Mouse (Mus musculus): ENCODE results near the gene Chst11. TPM values are rescaled to one million over a fixed set of nuclear protein-coding genes. Genes with fewer than 3 reads are reported as not detected.

Gene Chst11
- total and polyA plus RNA-seq, 3 experiments: 3.1 to 10.6 TPM; not detected in 1

- Histone ChIP-seq H3K4me3 (ENCODE audit: control insufficient read depth in 1 of 2, insufficient read depth in 1 of 2, low read depth in 2 of 2, low read length in 2 of 2) (no peak overlapping the region), H3K36me3 (ENCODE audit: control insufficient read depth in 1 of 2, insufficient read depth in 2 of 2, low read length in 2 of 2) (no peaks in the 10 kb centered on the region), H3K4me1 (ENCODE audit: control insufficient read depth in 1 of 2, insufficient read depth in 2 of 2, low read length in 2 of 2) (no peaks in the 10 kb centered on the region), H3K9me3 (replicated peaks; ENCODE audit: insufficient read depth, low read length) (no peaks in the 10 kb centered on the region), H3K27me3 (ENCODE audit: control insufficient read depth in 1 of 2, insufficient read depth in 2 of 2, low read length in 2 of 2) (no peaks in the 10 kb centered on the region), H3K79me2 (ENCODE audit: control insufficient read depth, insufficient read depth, low read length, poor library complexity) (no peaks in the 10 kb centered on the region), H3K9ac (ENCODE audit: control insufficient read depth, low read depth, low read length, poor library complexity, severe bottlenecking) (no peak overlapping the region), H3K27ac (ENCODE audit: control insufficient read depth, low read depth, low read length) (no peak overlapping the region)
- DNase-seq (ENCODE audit: low read depth, low spot score): no peak
- no peak for TF ChIP-seq TAL1 (IDR thresholded peaks at IDR 0.05; ENCODE audit: low read length)
- no peak for TF ChIP-seq MAZ (IDR thresholded peaks at IDR 0.05; ENCODE audit: low read depth, low read length)
- no peak for TF ChIP-seq POLR2AphosphoS2 (IDR thresholded peaks at IDR 0.05; ENCODE audit: low read length)
- no peak for TF ChIP-seq POLR2A (IDR thresholded peaks at IDR 0.05; ENCODE audit: control insufficient read depth in 1 of 2, insufficient read depth in 1 of 2, low read depth in 1 of 2, low read length in 2 of 2, poor library complexity in 1 of 2)
- no peak for TF ChIP-seq MEF2A (IDR thresholded peaks at IDR 0.05; ENCODE audit: extremely low read depth, insufficient replicate concordance, low read depth, low read length, poor library complexity, severe bottlenecking)
- no peak for TF ChIP-seq POLR2AphosphoS5 (IDR thresholded peaks at IDR 0.05; ENCODE audit: borderline replicate concordance, low read depth, low read length)
- TF ChIP-seq TBP (IDR thresholded peaks at IDR 0.05; ENCODE audit: low read depth, low read length): no peak
- no peak for TF ChIP-seq CHD2 (IDR thresholded peaks at IDR 0.05; ENCODE audit: low read length)
- TF ChIP-seq USF1 (IDR thresholded peaks at IDR 0.05; ENCODE audit: low read depth, low read length): no peak
- TF ChIP-seq ELF1 (IDR thresholded peaks at IDR 0.05; ENCODE audit: low read depth, low read length): no peak
- no peak for TF ChIP-seq MAFK (IDR thresholded peaks at IDR 0.05; ENCODE audit: borderline replicate concordance, low read depth, low read length)
Observed at GRCm38 (mm10) chr10:83090185-83090584, 104.9 kb downstream of the Chst11 start.

GRCm38 (mm10) chr10:83093705-83094104, 108.4 kb downstream of the Chst11 start:
- H3K36me3 ChIP-seq (ENCODE audit: control insufficient read depth in 1 of 2, insufficient read depth in 2 of 2, low read length in 2 of 2): no peaks in the 10 kb centered on the region
- no peaks in the 10 kb centered on the region for H3K79me2 ChIP-seq (ENCODE audit: control insufficient read depth, insufficient read depth, low read length, poor library complexity)
- TF ChIP-seq EP300 (IDR thresholded peaks at IDR 0.05; ENCODE audit: low read depth in 1 of 2, low read length in 2 of 2) (no peak), TCF12 (IDR thresholded peaks at IDR 0.05; ENCODE audit: low read depth, low read length) (no peak), MAZ (IDR thresholded peaks at IDR 0.05; ENCODE audit: low read depth, low read length) (no peak), E2F4 (IDR thresholded peaks at IDR 0.05; ENCODE audit: borderline replicate concordance, low read depth, low read length) (no peak), MAFK (IDR thresholded peaks at IDR 0.05; ENCODE audit: borderline replicate concordance, low read depth, low read length) (no peak), SMC3 (IDR thresholded peaks at IDR 0.05; ENCODE audit: low read depth, low read length) (no peak), CHD2 (IDR thresholded peaks at IDR 0.05; ENCODE audit: low read length) (no peak), NELFE (IDR thresholded peaks at IDR 0.05; ENCODE audit: low read depth, low read length) (no peak), MYC (IDR thresholded peaks at IDR 0.05; ENCODE audit: low read depth, low read length) (no peak), MAX (IDR thresholded peaks at IDR 0.05; ENCODE audit: low read length) (no peak), POLR2AphosphoS2 (IDR thresholded peaks at IDR 0.05; ENCODE audit: low read length) (no peak), POLR2AphosphoS5 (IDR thresholded peaks at IDR 0.05; ENCODE audit: borderline replicate concordance, low read depth, low read length) (no peak), MEF2A (IDR thresholded peaks at IDR 0.05; ENCODE audit: extremely low read depth, insufficient replicate concordance, low read depth, low read length, poor library complexity, severe bottlenecking) (no peak), HCFC1 (IDR thresholded peaks at IDR 0.05; ENCODE audit: low read depth, low read length) (no peak), ZMIZ1 (IDR thresholded peaks at IDR 0.05; ENCODE audit: low read depth, low read length) (no peak), ELF1 (IDR thresholded peaks at IDR 0.05; ENCODE audit: low read depth, low read length) (no peak)
- H3K4me3 ChIP-seq (ENCODE audit: control insufficient read depth in 1 of 2, insufficient read depth in 1 of 2, low read depth in 2 of 2, low read length in 2 of 2): no peak overlapping the region
- H3K27me3 ChIP-seq (ENCODE audit: control insufficient read depth in 1 of 2, insufficient read depth in 2 of 2, low read length in 2 of 2): no peaks in the 10 kb centered on the region
- H3K27ac ChIP-seq (ENCODE audit: control insufficient read depth, low read depth, low read length): no peak overlapping the region
- no peaks in the 10 kb centered on the region for H3K4me1 ChIP-seq (ENCODE audit: control insufficient read depth in 1 of 2, insufficient read depth in 2 of 2, low read length in 2 of 2)
- DNase-seq (ENCODE audit: low read depth, low spot score): no peak
- no peak overlapping the region for H3K9ac ChIP-seq (ENCODE audit: control insufficient read depth, low read depth, low read length, poor library complexity, severe bottlenecking)
- no peaks in the 10 kb centered on the region for H3K9me3 ChIP-seq (replicated peaks; ENCODE audit: insufficient read depth, low read length)
